Mouse (Mus musculus): ENCODE data around the gene Fgd2. TPM values are rescaled to one million over a fixed set of nuclear protein-coding genes. Genes with fewer than 3 reads are reported as not detected.

Fgd2 gene
- polyA plus RNA-seq, 1 experiment from 2014 or later: 3.2 TPM

GRCm38 (mm10) chr17:29396056-29396799, 35.5 kb downstream of the Fgd2 start:
- 58% methylated on average over 6 of the region's 6 CpGs for WGBS
- Histone ChIP-seq H3K27ac (no peak overlapping the region), H3K9me3 (no peaks in the 10 kb centered on the region), H3K9ac (replicated peaks) (no peak overlapping the region), H3K36me3 (no peaks in the 10 kb centered on the region), H3K4me1 (replicated peaks) (peaks cover 24% of the 10 kb centered on the region), H3K4me3 (replicated peaks) (no peak overlapping the region), H3K4me2 (replicated peaks) (no peak overlapping the region), H3K27me3 (peaks cover 25% of the 10 kb centered on the region)
- no peak for ATAC-seq

GRCm38 (mm10) chr17:29396821-29397242, 36.1 kb downstream of the Fgd2 start:
- Histone ChIP-seq H3K36me3 (no peaks in the 10 kb centered on the region), H3K9ac (replicated peaks) (no peak overlapping the region), H3K4me1 (replicated peaks) (peaks cover 24% of the 10 kb centered on the region), H3K4me3 (replicated peaks) (no peak overlapping the region), H3K27me3 (peaks cover 25% of the 10 kb centered on the region), H3K27ac (no peak overlapping the region), H3K4me2 (replicated peaks) (no peak overlapping the region), H3K9me3 (no peaks in the 10 kb centered on the region)
- 20% methylated on average over 6 of the region's 6 CpGs for WGBS
- ATAC-seq: peak; percentile 86

GRCm38 (mm10) chr17:29397480-29398433, 37.0 kb downstream of the Fgd2 start:
- no peaks in the 10 kb centered on the region for H3K36me3 ChIP-seq
- peaks cover 24% of the 10 kb centered on the region for H3K4me1 ChIP-seq (replicated peaks)
- no peaks in the 10 kb centered on the region for H3K9me3 ChIP-seq
- H3K9ac ChIP-seq (replicated peaks): peak overlapping the region; percentile 36; the same call in 1 of the 2 replicates
- H3K4me3 ChIP-seq (replicated peaks): peak overlapping the region; percentile 29
- WGBS: 1% methylated on average over 27 of the region's 27 CpGs
- peaks cover 25% of the 10 kb centered on the region for H3K27me3 ChIP-seq
- peak overlapping the region; percentile 54 for H3K4me2 ChIP-seq (replicated peaks)
- peak overlapping the region; percentile 35 for H3K27ac ChIP-seq
- ATAC-seq: peak; percentile 62

GRCm38 (mm10) chr17:29398434-29399026, 37.8 kb downstream of the Fgd2 start:
- ATAC-seq: no peak
- no peak overlapping the region for H3K27ac ChIP-seq
- H3K9ac ChIP-seq (replicated peaks): 0 out of 2 replicates have a peak overlapping the region, but pooled peaks have one; percentile 36

GRCm38 (mm10) chr17:29399241-29399910, 38.7 kb downstream of the Fgd2 start:
- no peaks in the 10 kb centered on the region for H3K36me3 ChIP-seq
- H3K27ac ChIP-seq: no peak overlapping the region
- H3K9ac ChIP-seq (replicated peaks): no peak overlapping the region
- H3K4me1 ChIP-seq (replicated peaks): peaks cover 24% of the 10 kb centered on the region
- ATAC-seq: no peak
- no peaks in the 10 kb centered on the region for H3K9me3 ChIP-seq
- H3K4me2 ChIP-seq (replicated peaks): no peak overlapping the region
- WGBS: 43% methylated on average over 14 of the region's 14 CpGs
- no peak overlapping the region for H3K4me3 ChIP-seq (replicated peaks)
- peaks cover 24% of the 10 kb centered on the region for H3K27me3 ChIP-seq

More at GRCm38 (mm10) chr17:29398434-29399026, 37.8 kb downstream of the Fgd2 start:
- WGBS: 12% methylated on average over 17 of the region's 17 CpGs
- peaks cover 25% of the 10 kb centered on the region for H3K27me3 ChIP-seq
- peak overlapping the region; percentile 29 for H3K4me3 ChIP-seq (replicated peaks)
- peak overlapping the region; percentile 54 for H3K4me2 ChIP-seq (replicated peaks)
- peaks cover 24% of the 10 kb centered on the region for H3K4me1 ChIP-seq (replicated peaks)
- no peaks in the 10 kb centered on the region for H3K36me3 ChIP-seq
- no peaks in the 10 kb centered on the region for H3K9me3 ChIP-seq

- Histone ChIP-seq H3K36me3 (no peaks in the 10 kb centered on the region), H3K27ac (no peak overlapping the region), H3K9me3 (no peaks in the 10 kb centered on the region), H3K9ac (replicated peaks) (no peak overlapping the region), H3K4me1 (replicated peaks) (peaks cover 24% of the 10 kb centered on the region), H3K27me3 (peaks cover 19% of the 10 kb centered on the region), H3K4me3 (replicated peaks) (no peak overlapping the region), H3K4me2 (replicated peaks) (no peak overlapping the region)
- ATAC-seq: no peak
- 68% methylated on average over 5 of the region's 5 CpGs for WGBS
Observed at GRCm38 (mm10) chr17:29400044-29400443, 39.3 kb downstream of the Fgd2 start.

- no peak for ATAC-seq
- WGBS: 64% methylated on average over 15 of the region's 15 CpGs
Observed at GRCm38 (mm10) chr17:29401741-29402268, 41.1 kb downstream of the Fgd2 start.

GRCm38 (mm10) chr17:29403179-29403578, 42.5 kb downstream of the Fgd2 start:
- no peak overlapping the region for H3K4me2 ChIP-seq (replicated peaks)
- H3K9me3 ChIP-seq: no peaks in the 10 kb centered on the region
- H3K36me3 ChIP-seq: no peaks in the 10 kb centered on the region
- no peak overlapping the region for H3K4me3 ChIP-seq (replicated peaks)
- H3K27me3 ChIP-seq: peaks cover 10% of the 10 kb centered on the region; the same call in 1 of the 2 replicates
- H3K27ac ChIP-seq: no peak overlapping the region
- peaks cover 12% of the 10 kb centered on the region for H3K4me1 ChIP-seq (replicated peaks)
- no peak for ATAC-seq
- H3K9ac ChIP-seq (replicated peaks): no peak overlapping the region
- whole genome bisulfite sequencing: 79% methylated on average over 1 of the region's 1 CpGs

More at GRCm38 (mm10) chr17:29401741-29402268, 41.1 kb downstream of the Fgd2 start:
- Histone ChIP-seq H3K36me3 (no peaks in the 10 kb centered on the region), H3K4me1 (replicated peaks) (peaks cover 24% of the 10 kb centered on the region), H3K4me3 (replicated peaks) (no peak overlapping the region), H3K27ac (no peak overlapping the region), H3K9ac (replicated peaks) (no peak overlapping the region), H3K27me3 (peaks cover 10% of the 10 kb centered on the region; the same call in 1 of the 2 replicates), H3K9me3 (no peaks in the 10 kb centered on the region), H3K4me2 (replicated peaks) (no peak overlapping the region)

GRCm38 (mm10) chr17:29405501-29405900, 44.8 kb downstream of the Fgd2 start:
- 44% methylated on average over 13 of the region's 13 CpGs for WGBS
- Histone ChIP-seq H3K4me2 (replicated peaks) (no peak overlapping the region), H3K9me3 (no peaks in the 10 kb centered on the region), H3K4me1 (replicated peaks) (no peaks in the 10 kb centered on the region), H3K9ac (replicated peaks) (no peak overlapping the region), H3K36me3 (no peaks in the 10 kb centered on the region), H3K27ac (no peak overlapping the region), H3K4me3 (replicated peaks) (no peak overlapping the region), H3K27me3 (no peaks in the 10 kb centered on the region)
- no peak for ATAC-seq

- no peak overlapping the region for H3K4me3 ChIP-seq (replicated peaks)
- no peaks in the 10 kb centered on the region for H3K4me1 ChIP-seq (replicated peaks)
- 48% methylated on average over 6 of the region's 6 CpGs for WGBS
- no peaks in the 10 kb centered on the region for H3K36me3 ChIP-seq
- no peak overlapping the region for H3K4me2 ChIP-seq (replicated peaks)
- no peak overlapping the region for H3K9ac ChIP-seq (replicated peaks)
- no peak for ATAC-seq
- H3K27me3 ChIP-seq: no peaks in the 10 kb centered on the region
- no peak overlapping the region for H3K27ac ChIP-seq
- no peaks in the 10 kb centered on the region for H3K9me3 ChIP-seq
Observed at GRCm38 (mm10) chr17:29406077-29406476, 45.4 kb downstream of the Fgd2 start.

- H3K9ac ChIP-seq (replicated peaks): no peak overlapping the region
- no peak overlapping the region for H3K27ac ChIP-seq
- no peaks in the 10 kb centered on the region for H3K27me3 ChIP-seq
- no peaks in the 10 kb centered on the region for H3K4me1 ChIP-seq (replicated peaks)
- H3K4me2 ChIP-seq (replicated peaks): no peak overlapping the region
- WGBS: 92% methylated on average over 5 of the region's 5 CpGs
- no peak for ATAC-seq
- no peaks in the 10 kb centered on the region for H3K9me3 ChIP-seq
- H3K36me3 ChIP-seq: no peaks in the 10 kb centered on the region
- no peak overlapping the region for H3K4me3 ChIP-seq (replicated peaks)
Observed at GRCm38 (mm10) chr17:29407405-29407804, 46.7 kb downstream of the Fgd2 start.
